Mouse (Mus musculus): ENCODE measurements at regions not wholly inside any gene's neighbourhood (a gene's known extent, or its start where the extent isn't known, plus 50 kb on each side); places are given as distances from the start of the nearest gene placed in this dataset.
"Not testable (repeated sequence)": the region's sequence is repeated elsewhere in the genome, so short reads cannot be mapped to it uniquely, and the experiment has no call there.

DNA sequence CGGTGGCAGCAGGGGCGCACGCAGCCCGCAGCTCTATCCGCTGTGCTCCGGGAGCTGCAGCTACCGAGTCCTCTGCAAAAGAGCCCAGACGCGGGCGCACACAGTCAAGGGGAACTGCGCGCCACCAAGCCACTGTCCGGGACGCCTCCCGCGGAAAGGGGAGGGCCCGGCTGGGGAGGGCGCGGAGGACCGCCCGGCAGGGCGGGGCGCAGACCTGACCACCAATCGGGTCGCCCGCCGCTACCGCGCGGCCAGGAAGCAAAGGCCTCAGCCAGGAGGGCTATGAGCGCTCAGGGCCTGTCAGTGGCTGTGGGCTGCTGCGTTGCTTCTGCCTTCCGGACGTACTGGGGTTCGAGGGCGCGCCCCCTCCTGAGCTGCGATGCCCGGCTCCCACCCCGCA, 1034.5 kb downstream of the Gm10330 start:
- peak overlapping the region; percentile 33 for H3K4me3 ChIP-seq (replicated peaks; ENCODE audit: low read length)
- H3K9ac ChIP-seq (ENCODE audit: low read length); ATAC-seq (ENCODE audit: insufficient read depth, low FRiP score); H3K27me3 ChIP-seq (ENCODE audit: control insufficient read depth, insufficient read depth, low read length); H3K9me3 ChIP-seq (replicated peaks; ENCODE audit: control insufficient read depth, low read length); H3K36me3 ChIP-seq (ENCODE audit: control insufficient read depth, insufficient read depth, low read length); H3K27ac ChIP-seq (ENCODE audit: low read length); H3K4me1 ChIP-seq (ENCODE audit: control insufficient read depth, insufficient read depth, low read length): not testable (repeated sequence)
- peak overlapping the region; percentile 35; the same call in 1 of the 2 replicates for H3K4me2 ChIP-seq (ENCODE audit: low read depth, low read length)
- WGBS, result 4% methylated on average over 35 of the region's 40 CpGs

DNA sequence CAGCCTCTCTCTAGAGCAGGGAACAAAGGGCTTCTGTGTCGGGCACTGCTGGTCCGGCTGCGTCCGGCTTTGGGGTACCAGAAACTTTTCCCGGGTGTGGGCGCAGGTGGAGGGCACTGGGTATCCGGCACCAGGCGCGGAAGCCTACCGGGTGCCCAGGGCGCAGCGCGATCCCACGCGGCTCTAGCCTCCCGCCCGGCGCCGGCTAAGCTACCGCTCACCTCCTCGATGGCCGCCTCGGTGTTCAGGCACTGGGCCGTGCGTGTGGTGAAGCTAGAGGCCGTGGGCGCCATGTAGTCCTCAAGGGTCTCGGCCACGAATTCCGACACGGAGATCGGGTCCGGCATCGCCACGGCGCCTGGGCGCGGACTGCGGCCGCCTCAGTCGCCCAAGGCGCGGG, 1035.0 kb downstream of the Gm10330 start:
- not testable (repeated sequence) for ATAC-seq (ENCODE audit: insufficient read depth, low FRiP score)
- peak overlapping the region; percentile 35; the same call in 1 of the 2 replicates for H3K4me2 ChIP-seq (ENCODE audit: low read depth, low read length)

More for the DNA sequence above, 1035.0 kb downstream of the Gm10330 start:
- not testable (repeated sequence) for H3K4me1 ChIP-seq (ENCODE audit: control insufficient read depth, insufficient read depth, low read length); H3K27ac ChIP-seq (ENCODE audit: low read length); H3K36me3 ChIP-seq (ENCODE audit: control insufficient read depth, insufficient read depth, low read length); H3K9me3 ChIP-seq (replicated peaks; ENCODE audit: control insufficient read depth, low read length); H3K27me3 ChIP-seq (ENCODE audit: control insufficient read depth, insufficient read depth, low read length); H3K9ac ChIP-seq (ENCODE audit: low read length)
- WGBS, result 7% methylated on average over 37 of the region's 43 CpGs
- peak overlapping the region; percentile 33 for H3K4me3 ChIP-seq (replicated peaks; ENCODE audit: low read length)

Data from stomach, embryonic 16.5 days (tissue).